Mouse (Mus musculus): ENCODE measurements around the gene Vsir. TPM values are rescaled to one million over a fixed set of nuclear protein-coding genes. Genes with fewer than 3 reads are reported as not detected.

Vsir gene
- 10 to 100 TPM; 19.6 to 28.8 TPM for total RNA-seq (2023)

GRCm38 (mm10) chr10:60346701-60347405, at the start of gene Vsir:
Gene Vsir, plus strand, starts transcription at chr10:60346851.

GRCm38 (mm10) chr10:60399449-60399848, 52.8 kb downstream of the Vsir start, which contains the start of gene Gm17455:
Gene Gm17455, plus strand, starts transcription at chr10:60399726.

Other genes with a start within 250 kb of the Vsir start
- gene Spock2, start 240.6 kb upstream of the Vsir start, total RNA-seq (2023), result 1 to 10 TPM in 1 of 2 experiments, under 1 TPM in 1; 0.90 to 1.0 TPM
- gene Chst3, start 127.6 kb upstream of the Vsir start, total RNA-seq (2023), result 100 to 1,000 TPM; 154 to 188 TPM
- 100 to 1,000 TPM; 620 to 653 TPM for gene Psap, start 69.2 kb upstream of the Vsir start, total RNA-seq (2023)
- not detected for gene Gm17455, start 52.9 kb downstream of the Vsir start, total RNA-seq (2023)

Measured in B cell, adult 67 days (primary cell).